Mouse (Mus musculus) ES-E14 (cell line): ENCODE data around the gene Masp2. TPM values are rescaled to one million over a fixed set of nuclear protein-coding genes. Genes with fewer than 3 reads are reported as not detected.

Source experiments
- DNase-seq: peaks from one replicate; pipeline ENCODE4 v3.0.0-alpha.2; 2013; ENCODE audit warnings: low read depth, low spot score
- H3K27ac ChIP-seq: 2 replicates; pipeline ENCODE4 v1.5.1; 2012; ENCODE audit warnings: low read depth, mild to moderate bottlenecking, low read length, moderate library complexity, mixed read lengths; ENCODE audit not compliant: poor library complexity, insufficient read depth, severe bottlenecking
- H3K36me3 ChIP-seq: 2 replicates; pipeline ENCODE4 v1.6.1; 2012; ENCODE audit warnings: mild to moderate bottlenecking, low read length, moderate library complexity, mixed read lengths; ENCODE audit not compliant: control insufficient read depth, poor library complexity, insufficient read depth, severe bottlenecking
- H3K4me1 ChIP-seq, 2 experiments: fragments of 150-350 bp in 1 of 2; sonication (generic) in 1 of 2; 2 replicates each; pipeline ENCODE4 v1.6.1; 2012; ENCODE audit warnings: low read length in 2 of 2, mild to moderate bottlenecking in 1 of 2, mixed read lengths in 1 of 2; ENCODE audit not compliant: control insufficient read depth in 2 of 2, insufficient read depth in 2 of 2, poor library complexity in 1 of 2
- H3K4me3 ChIP-seq, 2 experiments: fragments of 150-350 bp in 1 of 2; sonication (generic) in 1 of 2; 2 replicates each; pipeline ENCODE4 v1.5.1; 2012; ENCODE audit warnings: low read length in 2 of 2, low read depth in 1 of 2, mild to moderate bottlenecking in 1 of 2, mixed read lengths in 1 of 2; ENCODE audit not compliant: insufficient read depth in 1 of 2, poor library complexity in 1 of 2, severe bottlenecking in 1 of 2
- H3K9ac ChIP-seq: 2 replicates; pipeline ENCODE4 v1.6.1; 2012; ENCODE audit warnings: low read depth, mild to moderate bottlenecking, low read length, mixed read lengths; ENCODE audit not compliant: poor library complexity, insufficient read depth, severe bottlenecking
- H3K9me3 ChIP-seq: fragments of 150-350 bp; sonication (generic); 2 replicates; pipeline ENCODE4 v1.6.1; 2012; ENCODE audit warnings: low read depth, mild to moderate bottlenecking, low read length; ENCODE audit not compliant: control insufficient read depth, insufficient read depth
- CHD2 ChIP-seq: IDR thresholded peaks from 2 replicates; pipeline ENCODE4 v1.6.1; 2014; ENCODE audit warnings: mild to moderate bottlenecking, low read depth, low read length, inconsistent platforms
- HCFC1 ChIP-seq: IDR thresholded peaks from 2 replicates; pipeline ENCODE4 v1.6.1; 2012; ENCODE audit warnings: low read length, inconsistent platforms, borderline replicate concordance; ENCODE audit not compliant: insufficient read depth
- MAFK ChIP-seq: IDR thresholded peaks from 2 replicates; pipeline ENCODE4 v1.6.1; 2014; ENCODE audit warnings: mild to moderate bottlenecking, low read depth, low read length, inconsistent platforms; ENCODE audit not compliant: insufficient read depth
- ZC3H11A ChIP-seq: IDR thresholded peaks from 2 replicates; pipeline ENCODE4 v1.6.1; 2012; ENCODE audit warnings: low read depth, mild to moderate bottlenecking, inconsistent platforms, low read length, borderline replicate concordance
- ZNF384 ChIP-seq: IDR thresholded peaks from 2 replicates; pipeline ENCODE4 v1.6.1; 2012; ENCODE audit warnings: low read depth, low read length, inconsistent platforms
- in situ Hi-C, 2 experiments: fragments of 600-800 bp; cut with MboI; formaldehyde crosslinking; loops; one replicate each; pipeline ENCODE4 v1.15.1; 2025; ENCODE audit warnings: low sequenced_read_pairs in 2 of 2, inconsistent platforms in 1 of 2; ENCODE audit not compliant: unreplicated experiment in 2 of 2
- total RNA-seq: library from RNA; depleted of rRNA; stranded (reverse); fragments of 300-350 nt; gene quantifications from 2 replicates; pipeline ENCODE4 v1.2.3, GENCODE M21; 2012

Gene Masp2
- total RNA-seq, 1 experiment = 3.7 TPM

DNA sequence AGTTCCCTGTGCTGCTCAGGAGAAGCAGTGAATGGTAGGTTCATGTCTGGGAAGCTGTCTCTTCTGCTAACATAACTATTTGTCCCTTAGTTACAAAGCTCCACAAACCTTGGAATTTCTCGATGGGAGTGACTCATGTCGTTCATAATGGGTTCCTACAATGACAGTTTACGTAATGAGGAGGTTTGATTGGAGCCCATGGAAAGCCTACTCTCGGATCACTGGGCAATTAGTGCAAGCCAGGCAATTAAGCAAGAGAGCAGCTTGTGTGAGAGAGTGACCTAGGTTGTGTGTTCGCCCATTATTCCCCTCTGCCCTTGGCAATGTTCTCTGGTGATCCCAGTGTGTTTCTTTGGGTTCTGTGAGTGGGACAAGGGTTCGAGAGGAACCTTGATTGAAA lies 6.4 kb upstream of the Masp2 start:
- H3K9me3 ChIP-seq = no peaks in the 10 kb centered on the region; the same call in 1 of the 2 replicates
- TF ChIP-seq ZC3H11A (no peak), ZNF384 (no peak), CHD2 (no peak), MAFK (no peak), HCFC1 (no peak)
- in situ Hi-C loops = no loop called here
- no peak for DNase-seq
- no peak overlapping the region for H3K9ac ChIP-seq
- H3K4me1 ChIP-seq = peaks cover 0 to 13% of the 10 kb centered on the region in 2 experiments; a peak in 2 of 4 replicates
- H3K36me3 ChIP-seq = peaks cover 52% of the 10 kb centered on the region
- H3K4me3 ChIP-seq = no peak overlapping the region
- no peak overlapping the region for H3K27ac ChIP-seq

- H3K4me1 ChIP-seq = peaks cover 0 to 15% of the 10 kb centered on the region in 2 experiments; a peak in 2 of 4 replicates
- H3K9ac ChIP-seq = no peak overlapping the region
- H3K9me3 ChIP-seq = no peaks in the 10 kb centered on the region; the same call in 1 of the 2 replicates
- no peak overlapping the region for H3K4me3 ChIP-seq
- DNase-seq = no peak
- H3K27ac ChIP-seq = no peak overlapping the region
- TF ChIP-seq ZC3H11A (no peak), ZNF384 (no peak), CHD2 (no peak), HCFC1 (no peak), MAFK (no peak)
- in situ Hi-C loops = no loop called here
- peaks cover 52% of the 10 kb centered on the region for H3K36me3 ChIP-seq
Observed at GRCm38 (mm10) chr4:148596731-148597130, 5.6 kb upstream of the Masp2 start.

- in situ Hi-C loops = no loop called here
- TF ChIP-seq ZNF384 (no peak), HCFC1 (no peak), ZC3H11A (no peak), MAFK (no peak)
- H3K36me3 ChIP-seq = peaks cover 38% of the 10 kb centered on the region
- peak overlapping the region; percentile 61; the same call in 1 of the 2 replicates for H3K27ac ChIP-seq
- no peak overlapping the region for H3K9ac ChIP-seq
- no peak for DNase-seq
- H3K4me3 ChIP-seq = no peak overlapping the region
- peaks cover 3 to 17% of the 10 kb centered on the region in 2 experiments; a peak in 2 of 4 replicates for H3K4me1 ChIP-seq
- H3K9me3 ChIP-seq = no peaks in the 10 kb centered on the region; the same call in 1 of the 2 replicates
Observed at GRCm38 (mm10) chr4:148598826-148599225, 3.5 kb upstream of the Masp2 start.

- in situ Hi-C loops = loop anchor here in 1 of 2 experiments (10.0 kb wide), 1 partner anchor 426 kb away; no protein-coding TSS in a partner anchor
- peaks cover 24% of the 10 kb centered on the region for H3K36me3 ChIP-seq
- DNase-seq = no peak
Observed at GRCm38 (mm10) chr4:148600316-148600715, 2.0 kb upstream of the Masp2 start.

DNA sequence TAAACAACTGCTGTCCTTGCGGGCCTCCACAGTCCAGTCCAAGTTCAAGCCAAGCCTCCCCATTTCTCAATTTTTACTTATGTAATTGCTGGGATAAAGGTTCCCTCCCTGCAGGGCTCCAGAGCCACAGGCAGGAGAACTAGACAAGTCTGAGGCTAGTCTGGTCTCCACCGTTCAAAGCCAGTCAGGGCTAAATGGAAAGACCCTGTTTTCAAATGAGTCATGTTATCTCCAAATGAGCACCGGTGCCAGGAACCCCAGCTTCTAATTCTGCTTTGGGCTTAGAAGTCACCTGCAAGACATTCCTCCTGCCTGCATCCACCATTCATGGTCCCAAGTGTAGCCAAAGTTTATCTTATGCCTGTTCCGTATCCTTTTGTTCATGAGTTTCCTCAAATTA lies 483 bp upstream of the Masp2 start:
- Histone ChIP-seq H3K9me3 (no peaks in the 10 kb centered on the region; the same call in 1 of the 2 replicates), H3K4me3 (no peak overlapping the region), H3K27ac (peak overlapping the region; percentile 29; the same call in 1 of the 2 replicates), H3K9ac (no peak overlapping the region; the same call in 1 of the 2 replicates), H3K4me1 (peaks cover 3 to 25% of the 10 kb centered on the region in 2 experiments; a peak in 2 of 4 replicates), H3K36me3 (peaks cover 10% of the 10 kb centered on the region)
- no peak for DNase-seq
- in situ Hi-C loops = loop anchor here in 1 of 2 experiments (10.0 kb wide), 1 partner anchor 427 kb away; no protein-coding TSS in a partner anchor
- TF ChIP-seq ZC3H11A (no peak), CHD2 (no peak), HCFC1 (no peak), MAFK (no peak), ZNF384 (no peak)

More at GRCm38 (mm10) chr4:148600316-148600715, 2.0 kb upstream of the Masp2 start:
- peaks cover 3 to 23% of the 10 kb centered on the region in 2 experiments; a peak in 2 of 4 replicates for H3K4me1 ChIP-seq
- H3K4me3 ChIP-seq = no peak overlapping the region
- no peak overlapping the region for H3K9ac ChIP-seq
- no peaks in the 10 kb centered on the region; the same call in 1 of the 2 replicates for H3K9me3 ChIP-seq
- peak overlapping the region; percentile 75 for H3K27ac ChIP-seq
- TF ChIP-seq MAFK (no peak), ZC3H11A (no peak), CHD2 (no peak), HCFC1 (no peak), ZNF384 (no peak)
